Mouse (Mus musculus) lung, embryonic 16.5 days (tissue): ENCODE measurements around the gene Mycbp2. TPM values are rescaled to one million over a fixed set of nuclear protein-coding genes. Genes with fewer than 3 reads are reported as not detected.

Experiments used
- polyA plus RNA-seq: library from polyadenylated mRNA; unstranded; fragments of >200 nt; fragmentation: Nextera tagmentation; extraction: Ambion mirVana; gene quantifications from 2 replicates; pipeline ENCODE4 v1.2.1, GENCODE M21; 2015

Mycbp2 gene
- polyA plus RNA-seq, 1 experiment from 2014 or later = 14.5 TPM

Other genes with a start within 250 kb of the Mycbp2 start
- 22.6 and 24.7 TPM in 2 replicates for gene Fbxl3, start 247.2 kb downstream of the Mycbp2 start, polyA plus RNA-seq
- gene Scel, start 166.5 kb upstream of the Mycbp2 start, polyA plus RNA-seq = 1.3 and 1.7 TPM in 2 replicates